Mouse (Mus musculus): ENCODE results near the gene Olfr1051.
"Not testable (repeated sequence)": the region's sequence is repeated elsewhere in the genome, so short reads cannot be mapped to it uniquely, and the experiment has no call there.

Olfr1051 gene

DNA sequence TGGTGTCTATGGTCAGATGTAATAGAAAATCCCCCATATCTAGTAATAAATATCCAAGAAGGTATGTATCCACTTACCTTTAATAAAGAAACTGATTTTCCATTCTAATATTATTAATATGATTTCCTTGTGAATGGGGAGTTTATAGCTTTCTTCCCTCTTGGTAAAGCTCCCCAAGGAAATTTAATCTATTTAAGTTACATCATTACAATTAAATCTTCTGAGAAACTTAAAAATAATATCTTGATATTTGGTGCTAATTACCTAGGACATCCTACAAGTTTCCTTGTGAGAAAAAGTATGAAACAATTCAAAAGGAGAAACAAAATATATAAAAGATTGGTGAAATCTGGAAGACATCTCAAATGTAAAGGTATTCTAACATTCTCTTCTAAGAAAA lies at the start of gene Olfr1051:
Gene Olfr1051, minus strand, starts transcription at position 101 of the 400 bp plus-strand sequence.
- DNase-seq (ENCODE audit: low spot score) = not testable (repeated sequence)

- no peak for DNase-seq (ENCODE audit: low spot score)
These were observed 36.3 kb upstream of the Olfr1051 start, which contains the start of gene Olfr1053 for GRCm38 (mm10) chr2:86315184-86315583. Olfr1053 (minus strand) TSS chr2:86315284.

DNA sequence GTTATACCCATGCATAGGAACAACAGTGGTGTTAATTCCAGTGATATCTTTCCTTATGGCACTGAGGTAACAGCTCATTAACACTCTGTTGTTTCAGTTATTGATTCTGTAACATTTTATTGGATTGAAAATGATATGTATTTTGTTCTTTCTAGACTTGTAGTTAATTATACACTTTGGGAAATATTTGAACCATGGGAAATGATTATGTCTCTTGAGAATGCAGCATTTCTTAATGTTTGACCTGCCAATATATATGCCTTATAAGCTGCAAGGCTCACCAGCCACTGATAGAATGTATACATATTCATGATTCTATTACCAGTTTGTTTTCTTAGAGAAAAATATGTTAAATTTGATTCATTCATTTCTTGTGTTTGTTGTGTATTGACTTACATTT lies 13.3 kb upstream of the Olfr1051 start, which contains the start of gene Olfr1052:
Gene Olfr1052, plus strand, starts transcription at position 301 of the 400 bp plus-strand sequence.
- DNase-seq (ENCODE audit: low spot score) = no peak

DNA sequence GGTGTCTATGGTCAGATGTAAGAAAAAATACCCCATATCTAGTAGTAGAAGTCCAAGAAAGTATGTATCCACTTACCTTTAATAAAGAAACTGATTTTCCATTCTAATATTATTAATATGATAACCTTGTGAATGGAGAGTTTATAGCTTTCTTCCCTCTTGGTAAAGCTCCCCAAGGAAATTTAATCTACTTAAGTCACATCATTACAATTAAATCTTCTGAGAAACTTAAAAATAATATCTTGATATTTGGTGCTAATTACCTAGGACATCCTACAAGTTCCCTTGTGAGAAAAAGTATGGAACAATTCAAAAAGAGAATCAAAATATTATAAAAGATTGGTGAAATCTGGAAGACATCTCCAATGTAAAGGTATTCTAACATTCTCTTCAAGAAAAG lies 20.7 kb downstream of the Olfr1051 start, which contains the start of gene Olfr1049:
Gene Olfr1049, minus strand, starts transcription at position 101 of the 400 bp plus-strand sequence.
- not testable (repeated sequence) for DNase-seq (ENCODE audit: low spot score)

GRCm38 (mm10) chr2:86240189-86240588 lies 38.7 kb downstream of the Olfr1051 start, which contains the start of gene Olfr1048:
Olfr1048 (minus strand) TSS chr2:86240289.
- no peak for DNase-seq (ENCODE audit: low spot score)

GRCm38 (mm10) chr2:86231301-86231700 lies 47.6 kb downstream of the Olfr1051 start, which contains the start of gene Olfr1047:
Olfr1047 (minus strand) TSS chr2:86231401.
- DNase-seq (ENCODE audit: low spot score) = no peak
